Mouse (Mus musculus) embryonic facial prominence, embryonic 14.5 days (tissue): ENCODE data around the gene Rasgrp2. TPM values are rescaled to one million over a fixed set of nuclear protein-coding genes. Genes with fewer than 3 reads are reported as not detected.
A peak's percentile ranks its signal among the peaks of the same experiment; 100 is the strongest.

ENCODE experiments used
- ATAC-seq: fragments of 200-750 bp; cut with Nextera tagmentation; 2 replicates; pipeline ENCODE4 v1.8.0; 2017; ENCODE audit warnings: low read depth, moderate number of reproducible peaks, moderate TSS enrichment
- DNase-seq: peaks from one replicate; pipeline ENCODE4 v3.0.0-alpha.2; 2015; ENCODE audit warnings: low spot score
- H3K27ac ChIP-seq: fragments of 300-500 bp; sonication (generic); replicated peaks from 2 replicates; pipeline ENCODE4 v1.5.1; 2014; ENCODE audit warnings: low read depth, mild to moderate bottlenecking, low read length, moderate library complexity
- H3K27me3 ChIP-seq: fragments of 300-500 bp; sonication (generic); replicated peaks from 2 replicates; pipeline ENCODE4 v1.6.1; 2014; ENCODE audit warnings: low read length; ENCODE audit not compliant: control insufficient read depth, insufficient read depth
- H3K36me3 ChIP-seq: fragments of 300-500 bp; sonication (generic); 2 replicates; pipeline ENCODE4 v1.6.1; 2014; ENCODE audit warnings: low read length, mixed read lengths; ENCODE audit not compliant: control insufficient read depth, insufficient read depth
- H3K4me1 ChIP-seq: fragments of 300-500 bp; sonication (generic); 2 replicates; pipeline ENCODE4 v1.6.1; 2014; ENCODE audit warnings: antibody characterized with exemption, low read length; ENCODE audit not compliant: control insufficient read depth, insufficient read depth
- H3K4me2 ChIP-seq: fragments of 300-500 bp; sonication (generic); 2 replicates; pipeline ENCODE4 v1.6.1; 2014; ENCODE audit warnings: low read depth, mild to moderate bottlenecking, low read length, moderate library complexity, mixed read lengths
- H3K4me3 ChIP-seq: fragments of 300-500 bp; sonication (generic); 2 replicates; pipeline ENCODE4 v1.5.1; 2014; ENCODE audit warnings: low read depth, mild to moderate bottlenecking, low read length
- H3K9ac ChIP-seq: fragments of 300-500 bp; sonication (generic); 2 replicates; pipeline ENCODE4 v1.6.1; 2014; ENCODE audit warnings: low read depth, mild to moderate bottlenecking, low read length, moderate library complexity, mixed read lengths
- H3K9me3 ChIP-seq: fragments of 300-500 bp; sonication (generic); 2 replicates; pipeline ENCODE4 v1.6.1; 2016; ENCODE audit warnings: low read length; ENCODE audit not compliant: control insufficient read depth
- WGBS: fragments of 180-500 bp; shearing (Covaris S2); extraction: QIAGEN DNeasy Blood & Tissue Kit; methylation state at CpG from one replicate; pipeline ENCODE4 v1.1.7; 2014; 5-methylcytosine and 5-hydroxymethylcytosine counted together
- polyA plus RNA-seq: library from polyadenylated mRNA; unstranded; fragments of >200 nt; fragmentation: Nextera tagmentation; extraction: Ambion mirVana; gene quantifications from 2 replicates; pipeline ENCODE4 v1.2.1, GENCODE M21; 2014

Rasgrp2 gene
- polyA plus RNA-seq, 1 experiment from 2014 or later, result 48.2 TPM

GRCm38 (mm10) chr19:6407109-6407508 is 8.0 kb downstream of the Rasgrp2 start:
- H3K4me1 ChIP-seq, result 0 out of 2 replicates have a peak, but pooled peaks cover under 1% of the 10 kb centered on the region
- H3K9ac ChIP-seq, result no peak overlapping the region
- H3K36me3 ChIP-seq, result no peaks in the 10 kb centered on the region
- DNase-seq, result no peak
- no peak for ATAC-seq
- no peak overlapping the region for H3K4me2 ChIP-seq
- H3K27me3 ChIP-seq, result peaks cover 6% of the 10 kb centered on the region
- no peaks in the 10 kb centered on the region for H3K9me3 ChIP-seq
- no peak overlapping the region for H3K4me3 ChIP-seq
- H3K27ac ChIP-seq, result no peak overlapping the region
- 80% methylated on average over 8 of the region's 8 CpGs for WGBS

GRCm38 (mm10) chr19:6407816-6408510 is 8.8 kb downstream of the Rasgrp2 start:
- DNase-seq, result no peak
- H3K9me3 ChIP-seq, result no peaks in the 10 kb centered on the region
- 0 out of 2 replicates have a peak, but pooled peaks cover 1% of the 10 kb centered on the region for H3K27me3 ChIP-seq
- ATAC-seq, result no peak
- H3K4me2 ChIP-seq, result no peak overlapping the region
- H3K36me3 ChIP-seq, result no peaks in the 10 kb centered on the region
- no peak overlapping the region for H3K4me3 ChIP-seq
- H3K9ac ChIP-seq, result no peak overlapping the region
- H3K4me1 ChIP-seq, result no peaks in the 10 kb centered on the region; the same call in 1 of the 2 replicates
- H3K27ac ChIP-seq, result no peak overlapping the region
- WGBS, result 46% methylated on average over 16 of the region's 16 CpGs

GRCm38 (mm10) chr19:6408749-6409148 is 9.6 kb downstream of the Rasgrp2 start:
- Histone ChIP-seq H3K4me3 (no peak overlapping the region), H3K36me3 (no peaks in the 10 kb centered on the region), H3K4me1 (no peaks in the 10 kb centered on the region; the same call in 1 of the 2 replicates), H3K27ac (no peak overlapping the region), H3K27me3 (0 out of 2 replicates have a peak, but pooled peaks cover 4% of the 10 kb centered on the region), H3K4me2 (no peak overlapping the region), H3K9ac (no peak overlapping the region), H3K9me3 (no peaks in the 10 kb centered on the region)
- ATAC-seq, result no peak
- WGBS, result 73% methylated on average over 8 of the region's 8 CpGs
- DNase-seq, result no peak

- DNase-seq (no peak), ATAC-seq (no peak)
- H3K27me3 ChIP-seq, result 0 out of 2 replicates have a peak, but pooled peaks cover 4% of the 10 kb centered on the region
- no peak overlapping the region for H3K4me2 ChIP-seq
- WGBS, result 68% methylated on average over 5 of the region's 5 CpGs
- no peak overlapping the region for H3K27ac ChIP-seq
- H3K9ac ChIP-seq, result no peak overlapping the region
- H3K4me1 ChIP-seq, result no peaks in the 10 kb centered on the region; the same call in 1 of the 2 replicates
- no peaks in the 10 kb centered on the region for H3K9me3 ChIP-seq
- H3K4me3 ChIP-seq, result no peak overlapping the region
- no peaks in the 10 kb centered on the region for H3K36me3 ChIP-seq
Observed at GRCm38 (mm10) chr19:6409176-6409575, 10.0 kb downstream of the Rasgrp2 start.

GRCm38 (mm10) chr19:6409936-6410335 is 10.8 kb downstream of the Rasgrp2 start:
- Histone ChIP-seq H3K4me2 (no peak overlapping the region), H3K9me3 (no peaks in the 10 kb centered on the region), H3K27ac (no peak overlapping the region), H3K27me3 (0 out of 2 replicates have a peak, but pooled peaks cover 4% of the 10 kb centered on the region), H3K4me1 (no peaks in the 10 kb centered on the region; the same call in 1 of the 2 replicates), H3K4me3 (no peak overlapping the region), H3K9ac (no peak overlapping the region), H3K36me3 (no peaks in the 10 kb centered on the region)
- 87% methylated on average over 5 of the region's 5 CpGs for WGBS
- DNase-seq (no peak), ATAC-seq (no peak)

- no peak for ATAC-seq
- DNase-seq, result no peak
Observed at GRCm38 (mm10) chr19:6412798-6413197, 13.7 kb downstream of the Rasgrp2 start.

GRCm38 (mm10) chr19:6415454-6415853 is 16.3 kb downstream of the Rasgrp2 start:
- no peaks in the 10 kb centered on the region for H3K36me3 ChIP-seq
- peaks cover 4% of the 10 kb centered on the region; the same call in 1 of the 2 replicates for H3K4me1 ChIP-seq
- no peak overlapping the region for H3K27ac ChIP-seq
- no peak overlapping the region for H3K4me3 ChIP-seq
- H3K9me3 ChIP-seq, result no peaks in the 10 kb centered on the region
- ATAC-seq (no peak), DNase-seq (no peak)
- H3K4me2 ChIP-seq, result no peak overlapping the region
- H3K27me3 ChIP-seq, result peaks cover 31% of the 10 kb centered on the region
- WGBS, result 48% methylated on average over 6 of the region's 6 CpGs
- H3K9ac ChIP-seq, result no peak overlapping the region

More at GRCm38 (mm10) chr19:6412798-6413197, 13.7 kb downstream of the Rasgrp2 start:
- H3K27me3 ChIP-seq, result 0 out of 2 replicates have a peak, but pooled peaks cover 6% of the 10 kb centered on the region
- no peak overlapping the region for H3K4me3 ChIP-seq
- no peak overlapping the region for H3K9ac ChIP-seq
- no peaks in the 10 kb centered on the region for H3K36me3 ChIP-seq
- H3K9me3 ChIP-seq, result no peaks in the 10 kb centered on the region
- 62% methylated on average over 14 of the region's 14 CpGs for WGBS
- no peak overlapping the region for H3K27ac ChIP-seq
- no peak overlapping the region for H3K4me2 ChIP-seq
- H3K4me1 ChIP-seq, result no peaks in the 10 kb centered on the region; the same call in 1 of the 2 replicates

- no peaks in the 10 kb centered on the region for H3K9me3 ChIP-seq
- no peak overlapping the region for H3K4me3 ChIP-seq
- ATAC-seq, result no peak
- peaks cover 4% of the 10 kb centered on the region; the same call in 1 of the 2 replicates for H3K4me1 ChIP-seq
- H3K9ac ChIP-seq, result no peak overlapping the region
- no peak overlapping the region for H3K27ac ChIP-seq
- H3K36me3 ChIP-seq, result no peaks in the 10 kb centered on the region
- 15% methylated on average over 9 of the region's 9 CpGs for WGBS
- peak; percentile 40 for DNase-seq
- peaks cover 39% of the 10 kb centered on the region for H3K27me3 ChIP-seq
- H3K4me2 ChIP-seq, result no peak overlapping the region
Observed at GRCm38 (mm10) chr19:6416124-6416770, 17.1 kb downstream of the Rasgrp2 start.
